Mouse (Mus musculus): ENCODE measurements around the gene Csrnp3.

- TF ChIP-seq POLR2A (IDR thresholded peaks at IDR 0.05; ENCODE audit: insufficient read length, low read depth), result no peak
- TF ChIP-seq MYOD1 (IDR thresholded peaks at IDR 0.05; ENCODE audit: control insufficient read depth in 1 of 3, insufficient read length in 2 of 3, low read depth in 2 of 3), result no peak
- no peak for TF ChIP-seq MAX (IDR thresholded peaks at IDR 0.05; ENCODE audit: low read depth)
- no peak for TF ChIP-seq POLR2AphosphoS2 (IDR thresholded peaks at IDR 0.05; ENCODE audit: insufficient read length, low read depth)
- no peak for TF ChIP-seq SRF (IDR thresholded peaks at IDR 0.05; ENCODE audit: control insufficient read depth, insufficient read length, low read depth)
- no peak for TF ChIP-seq CEBPB (IDR thresholded peaks at IDR 0.05; ENCODE audit: insufficient read depth, poor library complexity, severe bottlenecking)
- TF ChIP-seq E2F4 (IDR thresholded peaks at IDR 0.05; ENCODE audit: insufficient read depth), result no peak
- TF ChIP-seq TCF12 (IDR thresholded peaks at IDR 0.05; ENCODE audit: insufficient read depth, poor library complexity, severe bottlenecking), result no peak
- no peak for TF ChIP-seq REST (IDR thresholded peaks at IDR 0.05; ENCODE audit: insufficient read depth, insufficient read length)
Observed at GRCm38 (mm10) chr2:65953726-65954340, 108.3 kb downstream of the Csrnp3 start.

Data from myocyte (in vitro differentiated cells).